Mouse (Mus musculus) limb, embryonic 14.5 days (tissue): ENCODE measurements around the gene Gm7075. TPM values are rescaled to one million over a fixed set of nuclear protein-coding genes. Genes with fewer than 3 reads are reported as not detected.
"Not testable (repeated sequence)": the region's sequence is repeated elsewhere in the genome, so short reads cannot be mapped to it uniquely, and the experiment has no call there.

Experiments used
- ATAC-seq: fragments of 200-750 bp; cut with Nextera tagmentation; 2 replicates; pipeline ENCODE4 v1.8.0; 2017; ENCODE audit warnings: low read depth, moderate number of reproducible peaks, moderate TSS enrichment; ENCODE audit not compliant: low FRiP score
- DNase-seq: peaks from one replicate; pipeline ENCODE4 v3.0.0-alpha.2; 2015; ENCODE audit warnings: low spot score
- H3K27ac ChIP-seq: fragments of 300-500 bp; sonication (generic); replicated peaks from 2 replicates; pipeline ENCODE4 v1.5.1; 2014; ENCODE audit warnings: low read depth, mild to moderate bottlenecking, low read length, moderate library complexity, mixed read lengths
- H3K27me3 ChIP-seq: fragments of 300-500 bp; sonication (generic); 2 replicates; pipeline ENCODE4 v1.6.1; 2014; ENCODE audit warnings: low read length, mixed read lengths; ENCODE audit not compliant: control insufficient read depth, insufficient read depth
- H3K36me3 ChIP-seq: fragments of 300-500 bp; sonication (generic); 2 replicates; pipeline ENCODE4 v1.6.1; 2014; ENCODE audit warnings: mild to moderate bottlenecking, low read length, moderate library complexity, mixed read lengths; ENCODE audit not compliant: control insufficient read depth, insufficient read depth
- H3K4me1 ChIP-seq: fragments of 300-500 bp; sonication (generic); 2 replicates; pipeline ENCODE4 v1.6.1; 2014; ENCODE audit warnings: antibody characterized with exemption, low read length, mixed read lengths; ENCODE audit not compliant: control insufficient read depth, insufficient read depth
- H3K4me2 ChIP-seq: fragments of 300-500 bp; sonication (generic); replicated peaks from 2 replicates; pipeline ENCODE4 v1.6.1; 2014; ENCODE audit warnings: low read depth, mild to moderate bottlenecking, low read length, moderate library complexity; ENCODE audit not compliant: severe bottlenecking
- H3K4me3 ChIP-seq: fragments of 300-500 bp; sonication (generic); replicated peaks from 2 replicates; pipeline ENCODE4 v1.5.1; 2014; ENCODE audit warnings: low read length
- H3K9ac ChIP-seq: fragments of 300-500 bp; sonication (generic); 2 replicates; pipeline ENCODE4 v1.6.1; 2014; ENCODE audit warnings: mild to moderate bottlenecking, low read depth, low read length, moderate library complexity; ENCODE audit not compliant: severe bottlenecking
- H3K9me3 ChIP-seq: fragments of 300-500 bp; sonication (generic); 2 replicates; pipeline ENCODE4 v1.6.1; 2016; ENCODE audit warnings: low read length; ENCODE audit not compliant: control insufficient read depth
- POLR2A ChIP-seq: fragments of 200-500 bp; IDR thresholded peaks from 2 replicates; pipeline ENCODE4 v1.8.0; 2012; ENCODE audit warnings: inconsistent platforms, mild to moderate bottlenecking, moderate library complexity, borderline replicate concordance; ENCODE audit not compliant: insufficient read depth, insufficient read length; ENCODE audit errors: extremely low read depth
- WGBS: fragments of 180-500 bp; shearing (Covaris S2); extraction: QIAGEN DNeasy Blood & Tissue Kit; methylation state at CpG from one replicate; pipeline ENCODE4 v1.1.7; 2014; 5-methylcytosine and 5-hydroxymethylcytosine counted together
- polyA plus RNA-seq, 2 experiments: library from polyadenylated mRNA; depleted of rRNA in 1 of 2; stranded (reverse) in 1 of 2; unstranded in 1 of 2; fragments of >200 nt; fragmentation: Nextera tagmentation in 1 of 2; extraction: Ambion mirVana in 1 of 2; gene quantifications; 2 replicates each; pipeline versions ENCODE4 v1.2.1 to v1.2.3; 2012 to 2014

Gene Gm7075
- polyA plus RNA-seq (2012; rRNA removed) (0.21 TPM in 1 of 2 replicates, not detected in the other), polyA plus RNA-seq (2014; fragmentation: Nextera tagmentation; extraction: Ambion mirVana) (not detected in 2 replicates)

- Histone ChIP-seq H3K4me3 (no peak within 1 kb of the TSS), H3K27me3 (no peaks in the 10 kb centered on the region), H3K9ac (no peak within 1 kb of the TSS), H3K4me1 (no peaks in the 10 kb centered on the region), H3K9me3 (no peaks in the 10 kb centered on the region), H3K27ac (no peak within 1 kb of the TSS), H3K36me3 (no peaks in the 10 kb centered on the region), H3K4me2 (no peak within 1 kb of the TSS)
- DNase-seq (no peak), ATAC-seq (no peak)
- WGBS: 88% methylated on average over 18 of the region's 18 CpGs
- TF ChIP-seq POLR2A: no peak
These were observed at the start of gene Gm7075 for GRCm38 (mm10) chr10:63421739-63422735. Gm7075 (minus strand) TSS chr10:63421789.

- 61% methylated on average over 5 of the region's 5 CpGs for WGBS
- Histone ChIP-seq H3K9ac (no peak overlapping the region), H3K4me1 (no peaks in the 10 kb centered on the region), H3K4me3 (no peak overlapping the region), H3K4me2 (no peak overlapping the region), H3K27ac (no peak overlapping the region), H3K27me3 (no peaks in the 10 kb centered on the region), H3K36me3 (no peaks in the 10 kb centered on the region), H3K9me3 (no peaks in the 10 kb centered on the region)
- DNase-seq (no peak), ATAC-seq (no peak)
- TF ChIP-seq POLR2A: no peak
These were observed 39.3 kb upstream of the Gm7075 start for GRCm38 (mm10) chr10:63460935-63461334.

GRCm38 (mm10) chr10:63457292-63458128 lies 35.9 kb upstream of the Gm7075 start:
- 65% methylated on average over 17 of the region's 17 CpGs for WGBS
- H3K9ac ChIP-seq: no peak overlapping the region
- TF ChIP-seq POLR2A: no peak
- H3K36me3 ChIP-seq: no peaks in the 10 kb centered on the region
- H3K27me3 ChIP-seq: no peaks in the 10 kb centered on the region
- no peak for ATAC-seq
- no peak overlapping the region for H3K4me3 ChIP-seq
- H3K4me1 ChIP-seq: no peaks in the 10 kb centered on the region
- no peak overlapping the region for H3K4me2 ChIP-seq
- DNase-seq: no peak
- H3K27ac ChIP-seq: no peak overlapping the region
- H3K9me3 ChIP-seq: no peaks in the 10 kb centered on the region

DNA sequence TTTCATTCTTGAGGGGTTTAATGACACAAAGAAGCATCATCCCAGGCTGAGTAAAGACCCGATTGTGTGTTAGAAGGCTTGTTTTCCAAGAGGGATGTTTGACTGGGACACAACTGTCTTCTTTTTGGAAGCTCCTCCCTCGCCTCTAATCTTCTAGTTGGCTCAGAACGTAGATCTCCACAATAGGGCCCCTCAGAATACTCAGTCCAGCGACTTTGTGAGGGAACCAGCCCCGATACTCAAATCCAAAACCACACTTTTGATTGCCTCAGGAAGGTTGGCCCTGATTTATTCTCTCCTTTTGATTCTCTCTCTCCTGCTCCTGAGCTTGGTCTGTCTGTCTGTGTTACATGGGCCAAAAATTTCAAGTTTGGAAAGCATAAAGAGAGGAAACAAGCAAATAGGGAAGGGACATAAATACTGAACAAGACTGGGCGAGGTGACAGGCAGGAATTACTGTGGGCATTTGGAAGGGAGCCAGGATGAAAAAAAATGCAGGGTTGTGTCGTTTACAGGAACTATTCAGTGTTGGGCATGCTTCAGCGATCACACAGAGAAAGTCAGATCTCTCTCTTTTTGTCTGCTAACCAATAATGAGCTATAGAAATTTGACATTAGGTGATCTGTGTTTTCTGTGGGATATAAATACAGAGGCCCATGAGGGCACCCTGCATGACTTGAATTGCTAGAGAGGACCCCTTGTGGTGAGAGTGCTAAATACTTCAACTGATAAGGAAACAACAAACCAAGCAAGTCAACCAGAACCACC lies 33.7 kb upstream of the Gm7075 start:
- ATAC-seq (no peak), DNase-seq (peak; percentile 39)
- Histone ChIP-seq H3K9me3 (no peaks in the 10 kb centered on the region), H3K27ac (no peak overlapping the region), H3K4me1 (no peaks in the 10 kb centered on the region), H3K4me3 (no peak overlapping the region), H3K4me2 (no peak overlapping the region), H3K36me3 (no peaks in the 10 kb centered on the region), H3K9ac (no peak overlapping the region), H3K27me3 (no peaks in the 10 kb centered on the region)
- WGBS: 58% methylated on average over 8 of the region's 8 CpGs
- TF ChIP-seq POLR2A: no peak

DNA sequence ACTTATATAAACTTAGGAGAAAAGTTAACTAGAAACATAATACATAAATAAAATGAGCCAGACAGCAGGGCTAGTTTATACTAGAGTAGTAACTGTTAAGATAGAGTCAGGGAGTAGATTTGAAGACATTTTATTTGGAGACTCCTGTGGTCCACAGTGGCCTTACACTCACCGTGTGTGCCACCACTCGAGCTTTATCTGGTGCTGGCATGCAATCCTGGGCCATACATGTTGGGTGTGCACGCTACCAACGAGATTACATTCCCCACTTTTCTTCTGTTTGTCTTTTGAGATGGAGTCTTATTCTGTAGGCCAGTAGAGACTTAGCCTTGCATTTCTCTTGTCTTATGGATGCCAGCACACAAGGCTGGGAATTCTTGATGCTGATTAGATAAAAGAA lies 32.3 kb upstream of the Gm7075 start:
- H3K9ac ChIP-seq: no peak overlapping the region
- TF ChIP-seq POLR2A: no peak
- H3K9me3 ChIP-seq: no peaks in the 10 kb centered on the region
- H3K27me3 ChIP-seq: no peaks in the 10 kb centered on the region
- no peak for DNase-seq
- H3K4me3 ChIP-seq: no peak overlapping the region
- no peak for ATAC-seq
- no peaks in the 10 kb centered on the region for H3K36me3 ChIP-seq
- H3K27ac ChIP-seq: no peak overlapping the region
- WGBS: 87% methylated on average over 4 of the region's 4 CpGs
- H3K4me1 ChIP-seq: no peaks in the 10 kb centered on the region
- H3K4me2 ChIP-seq: no peak overlapping the region

DNA sequence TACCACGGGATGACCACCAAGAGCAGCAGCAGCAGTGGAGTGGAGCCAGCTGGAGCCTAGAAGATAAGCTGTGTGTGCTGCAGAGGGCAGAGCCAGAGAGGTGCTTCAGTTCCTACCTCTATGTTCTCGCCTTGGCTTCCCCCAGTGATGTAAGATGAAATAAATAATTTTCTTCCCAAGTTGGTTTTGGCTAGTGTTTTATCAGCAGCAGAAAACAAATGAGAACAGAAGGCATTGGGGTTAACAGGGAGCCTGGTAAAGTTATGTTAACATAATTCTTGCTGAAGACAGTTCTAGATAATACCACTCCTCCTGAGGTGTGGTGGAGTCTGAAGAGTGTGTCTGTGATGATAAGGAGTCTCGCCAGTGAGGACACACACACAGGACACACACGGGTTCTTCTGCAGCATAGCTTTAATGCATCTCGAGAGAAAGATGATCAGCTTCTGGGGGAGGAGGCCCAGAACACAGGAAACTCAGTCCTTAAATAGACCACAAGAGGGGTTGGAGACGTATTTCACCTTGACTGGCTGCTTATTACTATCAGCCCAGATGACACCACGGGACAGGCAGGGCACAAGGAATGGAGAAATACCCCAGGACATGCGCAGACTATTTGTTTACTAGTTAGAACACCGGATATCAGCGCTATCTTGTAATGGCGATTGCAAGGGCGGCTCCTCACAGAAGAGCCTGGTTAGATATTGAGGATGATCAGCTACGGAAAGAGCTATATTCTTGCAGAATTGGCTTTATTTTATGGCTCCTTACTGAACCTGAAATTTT lies 23.2 kb upstream of the Gm7075 start:
- H3K4me2 ChIP-seq, DNase-seq, ATAC-seq, H3K27ac ChIP-seq, H3K27me3 ChIP-seq, H3K4me1 ChIP-seq, H3K36me3 ChIP-seq, H3K4me3 ChIP-seq, H3K9ac ChIP-seq, H3K9me3 ChIP-seq: not testable (repeated sequence)
- WGBS: 86% methylated on average over 13 of the region's 13 CpGs
